Mouse (Mus musculus) CH12.LX (cell line): ENCODE results near the gene Hmx1. TPM values are rescaled to one million over a fixed set of nuclear protein-coding genes. Genes with fewer than 3 reads are reported as not detected.

Source experiments
- DNase-seq: peaks from one replicate; pipeline ENCODE4 v3.0.0-alpha.2; 2013; ENCODE audit errors: extremely low read depth
- H3K27ac ChIP-seq: 2 replicates; pipeline ENCODE4 v1.5.1; 2012; ENCODE audit warnings: low read depth, mild to moderate bottlenecking, control low read depth, moderate library complexity; ENCODE audit not compliant: insufficient read depth
- H3K27me3 ChIP-seq: replicated peaks from 2 replicates; pipeline ENCODE3; 2012; ENCODE audit warnings: inconsistent platforms
- H3K36me3 ChIP-seq, 2 experiments: replicated peaks in 1 of 2; 2 replicates each; pipeline versions ENCODE3 to v1.6.1; 2012; ENCODE audit warnings: inconsistent platforms in 1 of 2, low read length in 1 of 2, mild to moderate bottlenecking in 1 of 2, mixed read lengths in 1 of 2, moderate library complexity in 1 of 2; ENCODE audit not compliant: control insufficient read depth in 1 of 2, insufficient read depth in 1 of 2
- H3K4me1 ChIP-seq, 2 experiments: 2 replicates each; pipeline ENCODE4 v1.6.1; 2012; ENCODE audit warnings: inconsistent platforms in 1 of 2, moderate library complexity in 1 of 2; ENCODE audit not compliant: insufficient read depth in 2 of 2, control insufficient read depth in 1 of 2
- H3K4me2 ChIP-seq: 2 replicates; pipeline ENCODE4 v1.6.1; 2012; ENCODE audit warnings: low read depth, mild to moderate bottlenecking, control low read depth; ENCODE audit not compliant: poor library complexity, insufficient read depth, severe bottlenecking
- H3K4me3 ChIP-seq, 3 experiments: fragments of 150-350 bp in 1 of 3; sonication (generic) in 1 of 3; replicated peaks in 1 of 3; 2 replicates each; pipeline versions ENCODE3 to v1.5.1; 2011 to 2012; ENCODE audit warnings: low read depth in 2 of 3, low read length in 2 of 3, mild to moderate bottlenecking in 2 of 3, moderate library complexity in 2 of 3, control low read depth in 1 of 3, improper control_type of control experiment in 1 of 3, inconsistent platforms in 1 of 3, mixed read lengths in 1 of 3; ENCODE audit not compliant: poor library complexity in 1 of 3
- H3K79me2 ChIP-seq: replicated peaks from 2 replicates; pipeline ENCODE4 v1.6.1; 2012; ENCODE audit warnings: mild to moderate bottlenecking, moderate library complexity; ENCODE audit not compliant: control insufficient read depth, poor library complexity, insufficient read depth, severe bottlenecking; ENCODE audit errors: extremely low read depth
- H3K9ac ChIP-seq: 2 replicates; pipeline ENCODE4 v1.6.1; 2012; ENCODE audit warnings: low read depth, mild to moderate bottlenecking, control low read depth, moderate library complexity; ENCODE audit not compliant: insufficient read depth
- H3K9me3 ChIP-seq: replicated peaks from 2 replicates; pipeline ENCODE3; 2012; ENCODE audit warnings: low read length, inconsistent platforms, mixed read lengths
- CTCF ChIP-seq, 2 experiments: IDR thresholded peaks in 1 of 2; conservative IDR thresholded peaks in 1 of 2; 2 replicates each; pipeline ENCODE4 v1.5.1; 2011 to 2012; ENCODE audit warnings: low read depth in 2 of 2, low read length in 2 of 2, improper control_type of control experiment in 1 of 2, inconsistent platforms in 1 of 2, mild to moderate bottlenecking in 1 of 2, moderate library complexity in 1 of 2
- ELF1 ChIP-seq: IDR thresholded peaks from 2 replicates; pipeline ENCODE4 v1.6.1; 2014; ENCODE audit warnings: low read depth, mild to moderate bottlenecking, inconsistent platforms, low read length, improper control_type of control experiment
- GABPA ChIP-seq: IDR thresholded peaks from 2 replicates; pipeline ENCODE4 v1.6.1; 2012; ENCODE audit warnings: low read depth, low read length, improper control_type of control experiment, inconsistent platforms; ENCODE audit not compliant: insufficient replicate concordance
- HCFC1 ChIP-seq: IDR thresholded peaks from 2 replicates; pipeline ENCODE4 v1.6.1; 2012; ENCODE audit warnings: low read depth, mild to moderate bottlenecking, inconsistent platforms, low read length, improper control_type of control experiment
- JUND ChIP-seq: conservative IDR thresholded peaks from 2 replicates; pipeline ENCODE4 v1.6.1; 2011; ENCODE audit warnings: low read depth, low read length, improper control_type of control experiment
- MAX ChIP-seq: IDR thresholded peaks from 2 replicates; pipeline ENCODE4 v1.6.1; 2011; ENCODE audit warnings: low read length, improper control_type of control experiment
- MEF2A ChIP-seq: IDR thresholded peaks from 2 replicates; pipeline ENCODE4 v1.6.1; 2014; ENCODE audit warnings: low read depth, mild to moderate bottlenecking, inconsistent platforms, low read length, improper control_type of control experiment, borderline replicate concordance
- MXI1 ChIP-seq: IDR thresholded peaks from 2 replicates; pipeline ENCODE4 v1.6.1; 2011; ENCODE audit warnings: mild to moderate bottlenecking, low read depth, low read length, improper control_type of control experiment
- MYC ChIP-seq: IDR thresholded peaks from 2 replicates; pipeline ENCODE4 v1.6.1; 2011; ENCODE audit warnings: low read depth, mild to moderate bottlenecking, improper control_type of control experiment, low read length
- PAX5 ChIP-seq: IDR thresholded peaks from 2 replicates; pipeline ENCODE4 v1.6.1; 2012; ENCODE audit warnings: low read length, inconsistent platforms, mixed read lengths
- POLR2A ChIP-seq: IDR thresholded peaks from 2 replicates; pipeline ENCODE4 v1.6.1; 2011; ENCODE audit warnings: low read depth, mild to moderate bottlenecking, improper control_type of control experiment, low read length
- RCOR1 ChIP-seq: conservative IDR thresholded peaks from 2 replicates; pipeline ENCODE4 v1.6.1; 2012; ENCODE audit warnings: low read depth, mild to moderate bottlenecking, inconsistent platforms, low read length, improper control_type of control experiment
- SIN3A ChIP-seq: IDR thresholded peaks from 2 replicates; pipeline ENCODE4 v1.6.1; 2012; ENCODE audit warnings: low read length, improper control_type of control experiment, inconsistent platforms
- SMC3 ChIP-seq: IDR thresholded peaks from 2 replicates; pipeline ENCODE4 v1.6.1; 2011; ENCODE audit warnings: low read depth, low read length, improper control_type of control experiment
- TBP ChIP-seq: conservative IDR thresholded peaks from 2 replicates; pipeline ENCODE4 v1.6.1; 2011; ENCODE audit warnings: low read depth, low read length, improper control_type of control experiment
- TCF12 ChIP-seq: IDR thresholded peaks from 2 replicates; pipeline ENCODE4 v1.6.1; 2014; ENCODE audit warnings: low read depth, mild to moderate bottlenecking, inconsistent platforms, low read length, improper control_type of control experiment
- UBTF ChIP-seq: IDR thresholded peaks from 2 replicates; pipeline ENCODE4 v1.6.1; 2012; ENCODE audit warnings: low read depth, mild to moderate bottlenecking, inconsistent platforms, low read length, improper control_type of control experiment, moderate library complexity
- USF1 ChIP-seq: IDR thresholded peaks from 2 replicates; pipeline ENCODE4 v1.6.1; 2014; ENCODE audit warnings: low read depth, mild to moderate bottlenecking, inconsistent platforms, low read length, improper control_type of control experiment
- USF2 ChIP-seq: conservative IDR thresholded peaks from 2 replicates; pipeline ENCODE4 v1.6.1; 2011; ENCODE audit warnings: low read depth, low read length, improper control_type of control experiment
- ZNF384 ChIP-seq: IDR thresholded peaks from 2 replicates; pipeline ENCODE4 v1.6.1; 2012; ENCODE audit warnings: low read depth, low read length, improper control_type of control experiment, inconsistent platforms
- dilution Hi-C: fragments of 300-500 bp; cut with MboI; formaldehyde crosslinking; loops from 2 replicates; pipeline ENCODE4 v1.14.3; 2020; ENCODE audit warnings: low sequenced_read_pairs; ENCODE audit not compliant: extremely low pct_unique_long_range_greater_than_20kb, extremely low pct_ligation_motif_present
- in situ Hi-C: fragments of 300-500 bp; cut with MboI; formaldehyde crosslinking; loops from 3 replicates; pipeline ENCODE4 v1.14.3; 2019; ENCODE audit warnings: low sequenced_read_pairs, low pct_ligation_motif_present, low pct_unique_long_range_greater_than_20kb, mixed read lengths
- polyA plus RNA-seq: library from polyadenylated mRNA; unstranded; fragments of >175 nt; gene quantifications from 2 replicates; pipeline ENCODE4 v1.2.1, GENCODE M21; 2012; ENCODE audit warnings: low read depth; ENCODE audit not compliant: insufficient read length
- total RNA-seq, 2 experiments: library from RNA; depleted of rRNA; stranded (reverse); fragments of 300-350 nt in 1 of 2; fragments of >200 nt in 1 of 2; gene quantifications; 2 replicates each; pipeline ENCODE4 v1.2.3; 2012 to 2014

The Hmx1 gene
- total and polyA plus RNA-seq, 3 experiments = not detected

DNA sequence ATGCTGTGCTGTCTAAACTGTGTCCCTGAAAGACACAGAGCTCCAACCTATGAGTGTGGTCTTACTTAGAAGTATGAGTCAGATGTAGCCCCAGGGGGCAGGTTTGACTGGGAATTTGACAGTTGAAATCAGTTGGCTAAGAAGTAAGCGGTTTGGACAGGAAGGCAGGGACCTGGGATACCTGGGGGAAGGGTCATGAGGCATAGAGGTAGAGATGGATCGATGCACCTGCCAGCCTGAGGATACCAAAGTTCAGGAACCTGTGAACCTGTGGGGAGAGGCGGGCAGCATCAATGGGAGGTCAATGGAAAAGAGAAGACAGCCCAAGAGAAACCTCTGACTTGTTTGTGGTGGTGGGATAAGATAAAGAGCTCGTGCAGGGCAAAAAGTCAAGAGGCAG, 32.7 kb downstream of the Hmx1 start:
- dilution Hi-C loops (no loop called here), in situ Hi-C loops (no loop called here)
- Histone ChIP-seq H3K9ac (no peak overlapping the region), H3K27ac (no peak overlapping the region), H3K4me2 (no peak overlapping the region), H3K27me3 (peaks cover 87% of the 10 kb centered on the region), H3K9me3 (peaks cover 1% of the 10 kb centered on the region), H3K79me2 (no peaks in the 10 kb centered on the region), H3K4me1 (peaks cover 0 to 4% of the 10 kb centered on the region in 2 experiments; a peak in 2 of 4 replicates), H3K36me3 (no peaks in the 10 kb centered on the region), H3K4me3 (no peak overlapping the region)
- no peak for DNase-seq
- TF ChIP-seq SMC3 (no peak), GABPA (no peak), CTCF (conservative IDR thresholded peaks at IDR 0.05 in 1 of 2, IDR thresholded peaks at IDR 0.05 in 1 of 2; ENCODE audit: low read depth in 2 of 2, low read length in 2 of 2) (no peak), MYC (no peak), PAX5 (no peak), JUND (no peak)

DNA sequence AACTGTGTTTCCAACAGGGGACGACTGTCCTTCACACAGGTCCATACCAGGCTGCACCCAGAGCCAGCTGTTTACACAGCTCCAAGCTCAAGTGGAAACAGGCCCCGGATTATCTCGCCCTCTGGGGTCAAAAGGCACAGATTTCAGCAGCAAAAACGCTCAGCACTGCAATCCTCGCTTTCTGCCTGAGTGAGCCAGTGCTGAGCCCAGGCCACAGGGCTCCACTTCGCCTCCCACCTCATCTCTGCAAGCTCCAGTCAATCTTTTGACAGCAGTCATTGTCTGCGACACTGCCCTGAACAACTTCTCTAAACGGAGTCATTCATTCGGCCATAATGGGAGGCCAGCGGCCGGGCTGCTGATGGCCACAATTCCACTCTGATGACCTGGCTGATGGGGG, 36.3 kb downstream of the Hmx1 start:
- H3K9me3 ChIP-seq = peaks cover 1% of the 10 kb centered on the region
- no peak for DNase-seq
- dilution Hi-C loops = no loop called here
- H3K4me2 ChIP-seq = no peak overlapping the region
- H3K36me3 ChIP-seq = no peaks in the 10 kb centered on the region
- in situ Hi-C loops = no loop called here
- no peak overlapping the region for H3K9ac ChIP-seq
- no peaks in the 10 kb centered on the region for H3K79me2 ChIP-seq
- no peak overlapping the region for H3K27ac ChIP-seq
- H3K4me1 ChIP-seq = peaks cover 0 to 4% of the 10 kb centered on the region in 2 experiments; a peak in 2 of 4 replicates
- H3K4me3 ChIP-seq = no peak overlapping the region
- peaks cover 89% of the 10 kb centered on the region for H3K27me3 ChIP-seq
- TF ChIP-seq ELF1 (no peak), JUND (no peak), USF2 (no peak), RCOR1 (no peak), GABPA (no peak), HCFC1 (no peak), MAX (no peak), TCF12 (no peak), POLR2A (no peak), MEF2A (no peak), MXI1 (no peak), UBTF (no peak), TBP (no peak), SIN3A (no peak), PAX5 (no peak), ZNF384 (no peak), USF1 (no peak)
